Mouse (Mus musculus): Measurements from ENCODE around the gene Gm20388.
"Not testable (repeated sequence)": the region's sequence is repeated elsewhere in the genome, so short reads cannot be mapped to it uniquely, and the experiment has no call there.

Gene Gm20388

DNA sequence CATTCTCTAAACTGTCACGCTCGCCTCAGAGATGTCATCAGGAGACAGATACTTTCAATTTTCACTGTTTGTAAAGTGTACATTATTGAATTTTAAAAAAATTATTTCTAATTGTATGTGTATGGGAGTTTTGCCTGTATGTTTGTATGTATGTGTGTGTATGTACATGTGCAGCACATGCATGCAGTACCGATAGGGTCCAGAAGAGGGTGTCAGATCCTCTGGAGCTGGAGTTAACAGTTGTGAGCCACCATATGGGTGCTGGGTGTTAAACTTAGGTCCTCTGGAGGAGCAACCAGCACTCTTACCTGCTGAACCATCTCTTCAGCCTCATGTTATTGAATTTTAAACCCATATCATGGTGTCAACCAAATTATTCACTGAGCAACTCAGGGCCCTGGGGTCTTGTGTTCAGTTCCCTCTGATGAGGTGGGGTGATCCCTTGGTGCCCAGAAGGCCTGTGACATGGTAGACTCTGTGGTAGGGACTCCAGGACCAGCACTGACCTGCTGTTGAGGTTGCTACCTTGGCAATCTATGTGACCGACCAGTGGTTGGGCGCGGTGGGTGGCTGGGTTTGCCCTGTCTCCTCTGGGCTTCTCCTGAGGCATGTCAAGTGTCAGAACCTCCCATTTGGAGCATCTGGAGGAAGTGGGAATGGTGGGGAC, 3593.3 kb downstream of the Gm20388 start:
- peak; percentile 34 for DNase-seq (ENCODE audit: low read depth)

GRCm38 (mm10) chr8:123504591-123505195, 3594.1 kb downstream of the Gm20388 start:
- DNase-seq (ENCODE audit: low read depth) = no peak

DNA sequence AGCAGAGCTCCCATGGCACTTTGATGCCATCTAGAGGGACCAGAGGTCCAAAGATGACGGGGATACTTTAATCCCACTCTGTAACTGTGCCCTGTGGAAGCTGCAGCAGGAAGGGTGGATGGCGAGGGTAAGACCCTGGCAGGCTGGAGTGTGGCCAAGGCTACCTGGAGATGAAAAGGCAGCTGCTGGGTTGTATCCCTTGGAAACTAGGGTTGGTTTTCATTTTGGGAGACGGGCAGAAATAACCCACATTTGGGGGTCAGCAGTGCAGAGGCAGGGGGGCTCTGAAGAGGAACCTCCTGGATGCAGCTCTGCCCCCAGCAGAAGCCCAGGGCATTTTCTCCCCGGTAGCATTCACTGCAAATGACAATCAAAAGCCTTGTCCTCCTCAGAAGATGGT, 3594.6 kb downstream of the Gm20388 start:
- no peak for DNase-seq (ENCODE audit: low read depth)

- DNase-seq (ENCODE audit: low read depth) = no peak
Observed at GRCm38 (mm10) chr8:123505695-123506094, 3595.1 kb downstream of the Gm20388 start.

DNA sequence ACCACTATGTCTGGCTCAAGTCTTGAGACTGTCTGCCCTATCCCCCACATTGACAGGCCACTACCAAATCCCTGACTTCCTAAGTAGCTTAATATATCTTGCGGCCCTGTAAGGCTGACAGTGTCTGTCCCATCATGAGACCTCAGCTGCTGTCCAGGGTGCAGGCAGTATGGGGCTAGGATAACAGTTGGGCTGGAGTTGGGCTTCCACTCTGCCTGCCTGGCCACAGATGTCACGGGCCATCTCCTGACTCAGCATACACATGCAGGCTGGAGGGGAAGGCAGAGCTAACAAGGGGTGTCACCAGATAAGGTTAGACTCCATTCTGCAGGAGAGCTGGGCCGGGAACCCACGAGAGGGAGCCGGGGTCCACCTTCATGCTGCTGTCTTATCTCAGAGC, 3596.5 kb downstream of the Gm20388 start:
- DNase-seq (ENCODE audit: low read depth) = no peak

- DNase-seq (ENCODE audit: low read depth) = no peak
Observed at GRCm38 (mm10) chr8:123510819-123511218, 3600.2 kb downstream of the Gm20388 start.

GRCm38 (mm10) chr8:123514136-123514535, 3603.5 kb downstream of the Gm20388 start:
- no peak for DNase-seq (ENCODE audit: low read depth)

DNA sequence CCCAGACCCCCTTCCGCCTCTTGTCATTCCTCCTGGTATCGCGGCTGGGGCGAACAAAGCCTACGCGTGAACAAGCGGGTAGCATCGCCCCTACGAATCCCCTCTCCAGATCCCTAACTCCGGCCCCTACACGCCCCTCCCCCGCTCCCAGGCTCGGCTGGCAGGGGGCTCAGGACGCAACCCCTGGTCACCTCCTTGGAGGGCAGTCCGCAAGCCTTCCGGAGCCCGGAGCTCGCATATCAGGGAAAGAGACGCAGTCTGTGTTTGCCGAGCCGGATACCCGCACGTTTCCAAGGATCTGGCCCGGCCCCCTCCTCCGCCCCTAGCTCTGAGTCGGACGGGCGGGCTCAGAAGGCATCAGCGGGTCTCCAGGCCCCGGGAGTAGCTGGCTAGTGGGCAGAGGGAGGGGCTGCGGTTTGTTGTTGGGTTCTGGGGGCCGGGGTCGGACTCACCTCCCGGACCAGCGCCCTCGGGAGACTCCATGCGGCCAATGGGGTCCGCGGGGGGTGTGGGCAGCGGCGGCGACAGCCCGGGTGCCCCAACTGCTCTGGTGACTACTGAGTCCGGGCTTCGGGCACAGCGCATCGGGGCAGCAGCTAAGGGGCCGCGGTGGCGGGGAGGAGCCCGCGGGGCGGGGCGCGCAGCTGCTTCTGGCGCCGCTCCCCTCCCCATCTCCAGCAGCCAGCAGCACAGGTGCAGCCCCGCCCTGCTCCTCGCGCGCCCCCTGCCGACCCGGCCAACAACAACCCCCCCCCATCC, 3604.3 kb downstream of the Gm20388 start, which contains the start of gene Dbndd1:
TSS of gene Dbndd1 (minus strand) at position 683 of the 759 bp plus-strand sequence.
- no peak for DNase-seq (ENCODE audit: low read depth)

DNA sequence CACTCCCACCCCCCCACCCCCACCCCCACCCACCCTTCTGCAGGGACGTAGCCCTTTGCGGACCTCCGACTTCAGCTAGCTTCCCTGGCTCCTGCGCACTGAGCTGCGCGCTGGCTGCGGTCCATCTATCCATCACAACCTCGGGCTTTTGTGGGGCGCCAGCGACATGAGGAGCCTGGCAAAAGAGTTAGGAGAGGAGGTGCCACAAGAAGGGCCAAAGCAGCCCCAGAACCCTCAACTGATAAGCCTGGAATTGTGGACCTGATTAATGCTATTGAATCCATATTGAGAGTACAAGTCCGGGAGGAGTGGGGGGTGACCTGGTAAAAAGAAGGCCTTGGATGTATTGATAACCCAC, 3604.9 kb downstream of the Gm20388 start:
- no peak for DNase-seq (ENCODE audit: low read depth)

GRCm38 (mm10) chr8:123516596-123516995, 3606.0 kb downstream of the Gm20388 start:
- DNase-seq (ENCODE audit: low read depth) = peak; percentile 97

GRCm38 (mm10) chr8:123518172-123518571, 3607.5 kb downstream of the Gm20388 start:
- DNase-seq (ENCODE audit: low read depth) = no peak

- DNase-seq (ENCODE audit: low read depth) = peak; percentile 97
Observed at GRCm38 (mm10) chr8:123518667-123519066, 3608.0 kb downstream of the Gm20388 start, which contains the start of gene Gas8. Gene Gas8 (plus strand): TSS chr8:123518834.

- DNase-seq (ENCODE audit: low read depth) = not testable (repeated sequence)
Observed at GRCm38 (mm10) chr8:123520048-123520447, 3609.4 kb downstream of the Gm20388 start.

DNA sequence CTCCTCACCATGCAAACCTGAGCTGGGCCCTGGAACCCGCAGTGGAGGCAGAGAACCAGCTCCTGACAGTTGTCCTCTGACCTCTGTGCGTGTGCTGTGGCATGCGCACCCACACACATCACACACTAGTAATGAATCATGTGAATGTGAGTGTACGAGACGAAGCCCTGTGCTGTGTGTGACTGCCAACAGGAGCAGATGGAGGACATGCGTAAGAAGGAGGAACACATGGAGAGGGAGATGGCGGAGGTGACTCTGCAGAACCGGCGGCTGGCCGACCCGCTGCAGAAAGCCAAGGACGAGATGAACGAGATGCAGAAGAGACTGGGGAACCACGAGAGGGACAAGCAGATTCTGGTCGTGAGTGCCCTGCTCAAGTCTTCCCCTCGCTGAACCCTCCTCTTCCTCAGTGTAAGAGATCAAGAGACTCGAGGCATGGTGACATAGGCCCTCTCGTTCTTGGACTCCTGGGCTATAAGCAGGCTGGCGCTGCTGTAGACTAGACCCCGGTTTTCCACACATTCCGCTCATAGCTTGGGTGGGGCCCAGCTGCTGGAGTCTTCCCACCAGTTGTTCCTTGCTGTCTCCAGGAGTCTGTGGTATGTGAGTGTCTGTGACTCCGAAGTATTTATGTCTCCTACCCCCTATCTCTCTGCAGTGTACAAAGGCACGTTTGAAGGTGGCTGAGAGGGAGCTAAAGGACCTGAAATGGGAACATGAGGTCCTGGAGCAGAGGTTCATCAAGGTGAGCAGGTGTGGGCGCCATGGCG, 3617.3 kb downstream of the Gm20388 start:
- DNase-seq (ENCODE audit: low read depth) = no peak

DNA sequence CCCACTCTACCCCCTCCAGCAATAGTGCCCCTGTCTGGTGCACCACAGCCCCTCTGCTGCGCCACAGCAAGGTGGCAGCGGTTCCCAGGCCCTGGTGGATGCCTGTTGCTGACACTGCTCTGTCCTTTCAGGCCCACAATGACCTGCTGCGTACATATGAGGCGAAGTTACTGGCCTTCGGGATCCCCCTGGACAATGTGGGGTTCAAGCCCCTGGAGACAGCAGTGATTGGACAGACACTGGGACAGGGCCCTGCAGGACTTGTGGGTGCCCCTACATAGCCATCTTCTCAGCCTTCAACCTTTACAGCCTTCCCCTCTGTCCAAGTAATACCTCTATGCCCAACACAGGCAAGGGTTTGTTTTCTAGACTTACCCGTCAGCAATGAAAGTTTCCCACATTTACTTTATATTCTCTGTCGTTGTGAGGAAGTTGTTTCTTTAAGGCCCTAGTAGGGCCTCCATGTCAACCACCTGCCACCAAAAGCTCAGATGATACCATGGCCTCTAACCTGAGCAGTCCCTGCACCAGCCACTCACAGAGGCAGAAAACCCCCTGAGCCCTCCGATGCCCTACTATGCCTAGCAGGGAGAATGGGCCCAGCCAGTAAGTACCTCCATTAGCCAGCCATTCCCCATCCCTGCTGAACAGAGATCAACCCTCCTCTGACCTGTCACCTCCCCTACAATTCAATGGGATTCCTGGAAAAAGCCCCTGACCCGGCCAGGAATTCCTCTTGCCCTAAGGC, 3625.8 kb downstream of the Gm20388 start:
- no peak for DNase-seq (ENCODE audit: low read depth)

GRCm38 (mm10) chr8:123536990-123537380, 3626.3 kb downstream of the Gm20388 start:
- DNase-seq (ENCODE audit: low read depth) = no peak

DNA sequence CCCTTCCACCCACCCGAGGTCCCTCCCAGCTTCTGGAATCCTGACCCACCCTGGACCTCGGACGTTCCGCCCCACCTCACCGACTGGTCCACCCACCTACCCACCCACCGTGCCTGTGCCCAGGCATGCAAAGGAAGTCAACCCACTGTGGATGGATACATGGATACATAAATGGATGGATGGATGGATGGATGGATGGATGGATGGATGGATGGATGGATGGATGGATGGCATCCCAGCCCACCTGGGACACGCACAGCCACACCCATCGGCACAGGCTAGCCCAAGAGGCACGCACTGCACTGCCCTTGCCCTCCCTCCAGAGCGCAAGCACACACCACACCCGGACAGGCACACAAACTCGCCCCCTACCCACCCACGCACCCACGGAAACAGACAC, 3627.0 kb downstream of the Gm20388 start:
- DNase-seq (ENCODE audit: low read depth) = not testable (repeated sequence)

- DNase-seq (ENCODE audit: low read depth) = not testable (repeated sequence)
Observed at GRCm38 (mm10) chr8:123564221-123564620, 3653.6 kb downstream of the Gm20388 start.

DNA sequence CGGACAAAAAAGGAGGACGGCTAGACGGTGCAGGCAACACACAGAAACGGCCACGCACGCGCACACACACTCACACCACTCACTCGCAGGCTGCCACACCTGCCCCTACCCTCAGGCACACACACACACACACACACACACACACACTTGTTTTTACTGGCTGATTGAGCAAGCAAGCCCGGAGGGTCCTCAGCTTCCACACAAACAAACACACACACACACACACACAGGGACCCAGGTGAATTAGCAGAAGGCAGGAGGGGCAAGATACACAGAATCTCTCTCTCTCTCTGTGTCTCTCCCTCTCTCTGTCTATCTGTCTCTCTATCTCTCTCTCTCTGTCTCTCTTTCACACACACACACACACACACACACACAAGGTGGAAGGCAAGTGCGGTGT, 3664.7 kb downstream of the Gm20388 start:
- DNase-seq (ENCODE audit: low read depth) = not testable (repeated sequence)

DNA sequence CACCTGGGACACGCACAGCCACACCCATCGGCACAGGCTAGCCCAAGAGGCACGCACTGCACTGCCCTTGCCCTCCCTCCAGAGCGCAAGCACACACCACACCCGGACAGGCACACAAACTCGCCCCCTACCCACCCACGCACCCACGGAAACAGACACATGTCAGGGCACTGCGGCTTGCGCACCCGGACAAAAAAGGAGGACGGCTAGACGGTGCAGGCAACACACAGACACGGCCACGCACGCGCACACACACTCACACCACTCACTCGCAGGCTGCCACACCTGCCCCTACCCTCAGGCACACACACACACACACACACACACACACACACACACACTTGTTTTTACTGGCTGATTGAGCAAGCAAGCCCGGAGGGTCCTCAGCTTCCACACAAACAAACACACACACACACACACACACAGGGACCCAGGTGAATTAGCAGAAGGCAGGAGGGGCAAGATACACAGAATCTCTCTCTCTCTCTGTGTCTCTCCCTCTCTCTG, 3690.1 kb downstream of the Gm20388 start:
- not testable (repeated sequence) for DNase-seq (ENCODE audit: low read depth)

DNA sequence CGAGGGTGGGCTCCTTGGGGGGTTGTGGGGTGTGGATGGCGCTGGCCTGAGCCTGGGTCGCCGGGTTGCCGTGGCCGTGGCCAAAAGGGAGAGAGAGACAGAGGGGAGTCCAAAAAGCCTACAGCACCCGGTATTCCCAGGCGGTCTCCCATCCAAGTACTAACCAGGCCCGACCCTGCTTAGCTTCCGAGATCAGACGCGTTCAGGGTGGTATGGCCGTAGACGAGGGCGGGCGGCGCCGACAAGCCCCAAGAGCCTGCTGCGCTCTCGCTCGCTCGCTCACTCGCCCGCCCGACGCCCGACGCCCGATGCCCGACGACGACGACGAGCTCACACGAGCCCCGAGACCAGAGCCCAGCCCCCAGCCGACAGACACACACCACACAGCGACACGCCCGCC, 3690.8 kb downstream of the Gm20388 start:
- DNase-seq (ENCODE audit: low read depth) = not testable (repeated sequence)

All from NIH3T3 (cell line).